Mouse (Mus musculus): ENCODE measurements around the gene Fbxl2.

GRCm38 (mm10) chr9:113932100-113932470 is 113.9 kb downstream of the Fbxl2 start:
- TF ChIP-seq CTCF (IDR thresholded peaks at IDR 0.05; ENCODE audit: control insufficient read depth, insufficient read depth, low read length) (no peak), POLR2A (IDR thresholded peaks at IDR 0.05; ENCODE audit: borderline replicate concordance, control insufficient read depth, low read depth, low read length) (no peak)
